Mouse (Mus musculus) retina, embryonic 14.5 days (tissue): ENCODE measurements around the gene Irf2.

Experiments
- DNase-seq: peaks from one replicate; pipeline ENCODE4 v3.0.0-alpha.2; 2015; ENCODE audit warnings: low spot score

Gene Irf2

GRCm38 (mm10) chr8:46802009-46802408 is 62.5 kb downstream of the Irf2 start:
- no peak for DNase-seq

- no peak for DNase-seq
Measured at GRCm38 (mm10) chr8:46804721-46805120, 65.2 kb downstream of the Irf2 start.

GRCm38 (mm10) chr8:46811021-46811622 is 71.6 kb downstream of the Irf2 start:
- DNase-seq: no peak

GRCm38 (mm10) chr8:46811944-46812343 is 72.4 kb downstream of the Irf2 start:
- DNase-seq: no peak

GRCm38 (mm10) chr8:46812966-46813365 is 73.4 kb downstream of the Irf2 start:
- DNase-seq: no peak

GRCm38 (mm10) chr8:46818106-46818989 is 78.8 kb downstream of the Irf2 start:
- no peak for DNase-seq

GRCm38 (mm10) chr8:46818990-46819288 is 79.4 kb downstream of the Irf2 start:
- DNase-seq: no peak

- no peak for DNase-seq
Measured at GRCm38 (mm10) chr8:46828734-46829413, 89.3 kb downstream of the Irf2 start.

GRCm38 (mm10) chr8:46829414-46830111 is 90.0 kb downstream of the Irf2 start:
- DNase-seq: no peak

- no peak for DNase-seq
Measured at GRCm38 (mm10) chr8:46830112-46830855, 90.8 kb downstream of the Irf2 start.

- DNase-seq: no peak
Measured at GRCm38 (mm10) chr8:46831916-46832315, 92.4 kb downstream of the Irf2 start.

GRCm38 (mm10) chr8:46832399-46832798 is 92.9 kb downstream of the Irf2 start:
- DNase-seq: no peak

- DNase-seq: no peak
Measured at GRCm38 (mm10) chr8:46833763-46834162, 94.2 kb downstream of the Irf2 start.

- DNase-seq: no peak
Measured at GRCm38 (mm10) chr8:46834440-46834839, 94.9 kb downstream of the Irf2 start.

GRCm38 (mm10) chr8:46836011-46836652 is 96.6 kb downstream of the Irf2 start:
- DNase-seq: no peak

- no peak for DNase-seq
Measured at GRCm38 (mm10) chr8:46836949-46837348, 97.4 kb downstream of the Irf2 start.

- no peak for DNase-seq
Measured at GRCm38 (mm10) chr8:46838052-46838451, 98.5 kb downstream of the Irf2 start.

- no peak for DNase-seq
Measured at GRCm38 (mm10) chr8:46840390-46840789, 100.9 kb downstream of the Irf2 start.

- no peak for DNase-seq
Measured at GRCm38 (mm10) chr8:46840791-46841190, 101.3 kb downstream of the Irf2 start.

GRCm38 (mm10) chr8:46842676-46843181 is 103.2 kb downstream of the Irf2 start:
- no peak for DNase-seq

- DNase-seq: no peak
Measured at GRCm38 (mm10) chr8:46843855-46844254, 104.3 kb downstream of the Irf2 start.
